Mouse (Mus musculus): Measurements from ENCODE around the gene Gjd3. TPM values are rescaled to one million over a fixed set of nuclear protein-coding genes. Genes with fewer than 3 reads are reported as not detected.
"Not testable (repeated sequence)": the region's sequence is repeated elsewhere in the genome, so short reads cannot be mapped to it uniquely, and the experiment has no call there.

The Gjd3 gene
- total RNA-seq, 2 experiments from 2014 or later, result 0.52 to 1.2 TPM

GRCm38 (mm10) chr11:98934367-98934766, 48.4 kb downstream of the Gjd3 start:
- DNase-seq (ENCODE audit: low spot score in 2 of 2), result no peak

- not testable (repeated sequence) for DNase-seq (ENCODE audit: low spot score in 2 of 2)
These were observed 49.0 kb downstream of the Gjd3 start for GRCm38 (mm10) chr11:98933847-98934246.

GRCm38 (mm10) chr11:98933151-98933550, 49.7 kb downstream of the Gjd3 start:
- DNase-seq (ENCODE audit: low spot score in 2 of 2), result peak in 1 of 2 experiments; percentile 67

GRCm38 (mm10) chr11:98932293-98933091, 50.3 kb downstream of the Gjd3 start:
- no peak for DNase-seq (ENCODE audit: low spot score in 2 of 2)

Other genes starting within 250 kb of the Gjd3 start
- gene Thra, start 242.4 kb downstream of the Gjd3 start, total RNA-seq (2021), result 1,000 to 10,000 TPM; 1,110 to 1,111 TPM
- 10 to 100 TPM; 66.6 to 84.3 TPM for gene Nr1d1, start 207.7 kb downstream of the Gjd3 start, total RNA-seq (2021)
- gene Msl1, start 187.5 kb downstream of the Gjd3 start, total RNA-seq (2021), result 100 to 1,000 TPM; 178 to 183 TPM
- gene Casc3, start 178.1 kb downstream of the Gjd3 start, total RNA-seq (2021), result 10 to 100 TPM; 57.0 to 58.4 TPM
- gene Rapgefl1, start 146.2 kb downstream of the Gjd3 start, total RNA-seq (2021), result 100 to 1,000 TPM; 196 to 203 TPM
- 10 to 100 TPM; 75.9 to 80.7 TPM for gene Wipf2, start 119.4 kb downstream of the Gjd3 start, total RNA-seq (2021)
- gene Cdc6, start 75.2 kb downstream of the Gjd3 start, total RNA-seq (2021), result under 1 TPM; 0.36 to 0.79 TPM
- 10 to 100 TPM; 18.3 to 26.6 TPM for gene Rara, start 55.2 kb downstream of the Gjd3 start, total RNA-seq (2021)
- under 1 TPM; 0.52 to 0.96 TPM for gene Top2a, start 41.2 kb upstream of the Gjd3 start, total RNA-seq (2021)
- 10 to 100 TPM; 74.6 to 94.0 TPM for gene Igfbp4, start 58.2 kb upstream of the Gjd3 start, total RNA-seq (2021)
- under 1 TPM; 0.08 to 0.32 TPM for gene Tns4, start 106.3 kb upstream of the Gjd3 start, total RNA-seq (2021)
- not detected for gene Ccr7, start 172.1 kb upstream of the Gjd3 start, total RNA-seq (2021)
- 10 to 100 TPM; 54.5 to 55.7 TPM for gene Smarce1, start 248.0 kb upstream of the Gjd3 start, total RNA-seq (2021)

All from layer of hippocampus, adult 18-20 months (tissue).